Mouse (Mus musculus) stomach, postnatal 0 days (tissue): ENCODE data around the gene Sult1a1. TPM values are rescaled to one million over a fixed set of nuclear protein-coding genes. Genes with fewer than 3 reads are reported as not detected.

Source experiments
- ATAC-seq: fragments of 200-750 bp; cut with Nextera tagmentation; 2 replicates; pipeline ENCODE4 v1.8.0; 2017; ENCODE audit not compliant: low FRiP score, low TSS enrichment
- DNase-seq: peaks from one replicate; pipeline ENCODE4 v3.0.0-alpha.2; 2016; ENCODE audit warnings: low spot score
- H3K27ac ChIP-seq: fragments of 300-500 bp; sonication (generic); replicated peaks from 2 replicates; pipeline ENCODE4 v1.5.1; 2014; ENCODE audit warnings: mild to moderate bottlenecking, control low read depth
- H3K27me3 ChIP-seq: fragments of 300-500 bp; sonication (generic); 2 replicates; pipeline ENCODE4 v1.6.1; 2014; ENCODE audit warnings: low read length; ENCODE audit not compliant: control insufficient read depth, insufficient read depth
- H3K36me3 ChIP-seq: fragments of 300-500 bp; sonication (generic); 2 replicates; pipeline ENCODE4 v1.6.1; 2014; ENCODE audit warnings: low read length, mixed read lengths; ENCODE audit not compliant: control insufficient read depth, insufficient read depth
- H3K4me1 ChIP-seq: fragments of 300-500 bp; sonication (generic); replicated peaks from 2 replicates; pipeline ENCODE4 v1.6.1; 2014; ENCODE audit warnings: antibody characterized with exemption; ENCODE audit not compliant: control insufficient read depth, insufficient read depth
- H3K4me2 ChIP-seq: fragments of 300-500 bp; sonication (generic); replicated peaks from 2 replicates; pipeline ENCODE4 v1.6.1; 2014; ENCODE audit warnings: low read depth, mild to moderate bottlenecking, control low read depth, moderate library complexity
- H3K4me3 ChIP-seq: fragments of 300-500 bp; sonication (generic); 2 replicates; pipeline ENCODE4 v1.5.1; 2014; ENCODE audit warnings: low read depth, low read length, control low read depth
- H3K9ac ChIP-seq: fragments of 300-500 bp; sonication (generic); 2 replicates; pipeline ENCODE4 v1.6.1; 2014; ENCODE audit warnings: mild to moderate bottlenecking, low read length, control low read depth, mixed read lengths
- H3K9me3 ChIP-seq: fragments of 300-500 bp; sonication (generic); 2 replicates; pipeline ENCODE4 v1.6.1; 2016; ENCODE audit warnings: low read length; ENCODE audit not compliant: control insufficient read depth
- CTCF ChIP-seq: IDR thresholded peaks from 2 replicates; pipeline ENCODE4 v1.5.1; 2016; ENCODE audit warnings: antibody characterized with exemption, low read depth, mild to moderate bottlenecking, moderate library complexity
- EP300 ChIP-seq: optimal IDR thresholded peaks from 2 replicates; pipeline ENCODE3; 2016; ENCODE audit warnings: antibody characterized with exemption
- WGBS: fragments of 180-500 bp; shearing (Covaris S2); extraction: QIAGEN DNeasy Blood & Tissue Kit; methylation state at CpG from one replicate; pipeline ENCODE4 v1.1.7; 2014; 5-methylcytosine and 5-hydroxymethylcytosine counted together
- polyA plus RNA-seq: library from polyadenylated mRNA; unstranded; fragments of >200 nt; fragmentation: Nextera tagmentation; extraction: Ambion mirVana; gene quantifications from 2 replicates; pipeline ENCODE4 v1.2.1, GENCODE M21; 2015

Sult1a1 gene
- polyA plus RNA-seq, 1 experiment from 2014 or later, result 10.9 TPM

DNA sequence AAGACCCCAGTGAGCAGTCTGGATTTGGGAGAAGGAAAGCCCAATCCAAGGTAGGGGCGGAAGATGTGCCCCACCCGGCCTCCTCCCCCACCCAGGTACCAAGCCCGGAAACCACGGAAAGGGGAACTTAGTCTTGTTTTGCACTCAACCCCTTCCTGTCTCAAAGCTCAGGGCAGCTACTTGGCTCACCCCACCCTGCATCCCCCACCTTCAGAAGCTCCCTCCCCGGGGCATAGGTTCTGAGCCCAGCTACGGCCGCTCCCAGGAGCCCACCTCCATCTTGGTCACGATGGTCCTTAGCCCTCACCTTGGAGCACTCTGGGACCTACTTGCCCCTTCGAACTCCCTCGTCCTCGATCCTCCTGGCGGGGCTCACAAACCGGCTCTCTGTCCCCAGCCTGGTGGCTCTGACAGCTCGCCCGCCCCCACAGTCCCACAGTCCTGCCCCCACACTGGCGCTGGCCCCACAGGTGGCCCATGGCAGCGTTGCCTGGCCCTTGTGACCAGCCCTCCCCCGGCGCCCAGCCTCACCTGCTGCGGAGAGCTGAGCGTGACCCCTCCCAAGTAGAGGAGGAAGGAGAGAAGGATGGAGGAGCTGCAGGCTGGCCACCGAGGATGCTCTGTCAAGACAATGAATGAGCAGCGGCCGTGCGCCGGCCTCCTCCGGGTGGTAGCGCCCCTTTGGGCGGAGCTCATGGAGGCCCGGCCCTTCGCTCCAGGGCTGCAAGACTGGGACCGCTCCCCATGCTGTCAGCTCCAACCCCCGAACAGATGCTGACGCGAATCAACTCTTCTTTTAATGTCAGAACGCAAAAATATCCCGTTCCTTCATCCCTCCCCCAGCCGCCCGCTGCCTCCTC is 28.1 kb upstream of the Sult1a1 start:
- Histone ChIP-seq H3K4me3 (peak overlapping the region; percentile 31), H3K27ac (no peak overlapping the region), H3K27me3 (no peaks in the 10 kb centered on the region), H3K9me3 (no peaks in the 10 kb centered on the region), H3K4me2 (peak overlapping the region; percentile 65), H3K36me3 (no peaks in the 10 kb centered on the region), H3K4me1 (no peaks in the 10 kb centered on the region), H3K9ac (peak overlapping the region; percentile 18)
- ATAC-seq (peak; percentile 50; the same call in 1 of the 2 replicates), DNase-seq (peak; percentile 72)
- TF ChIP-seq CTCF, result no peak; the same call in 1 of the 2 replicates
- TF ChIP-seq EP300, result no peak
- 4% methylated on average over 38 of the region's 39 CpGs for WGBS

DNA sequence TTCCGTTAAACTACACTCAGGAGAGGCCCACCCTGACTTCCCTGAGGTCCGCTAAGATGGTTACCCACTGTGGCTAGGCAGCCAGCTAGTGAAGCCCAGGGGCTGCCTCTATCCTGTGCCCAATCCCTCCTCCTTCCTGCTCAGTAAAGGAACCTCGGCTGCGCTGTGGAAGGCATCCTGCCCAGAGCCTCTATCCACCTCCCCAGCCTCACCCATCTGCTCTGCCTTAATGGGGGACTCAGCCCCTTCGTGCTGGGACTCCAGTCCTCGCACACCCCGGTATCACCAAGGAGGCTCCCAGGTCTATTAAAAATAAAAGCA is 27.5 kb upstream of the Sult1a1 start:
- Histone ChIP-seq H3K9me3 (no peaks in the 10 kb centered on the region), H3K27ac (no peak overlapping the region), H3K4me3 (peak overlapping the region; percentile 2; the same call in 1 of the 2 replicates), H3K9ac (no peak overlapping the region), H3K4me1 (no peaks in the 10 kb centered on the region), H3K36me3 (no peaks in the 10 kb centered on the region), H3K27me3 (no peaks in the 10 kb centered on the region), H3K4me2 (no peak overlapping the region)
- DNase-seq (no peak), ATAC-seq (no peak)
- TF ChIP-seq EP300, result no peak
- TF ChIP-seq CTCF, result no peak
- WGBS, result 23% methylated on average over 7 of the region's 7 CpGs

DNA sequence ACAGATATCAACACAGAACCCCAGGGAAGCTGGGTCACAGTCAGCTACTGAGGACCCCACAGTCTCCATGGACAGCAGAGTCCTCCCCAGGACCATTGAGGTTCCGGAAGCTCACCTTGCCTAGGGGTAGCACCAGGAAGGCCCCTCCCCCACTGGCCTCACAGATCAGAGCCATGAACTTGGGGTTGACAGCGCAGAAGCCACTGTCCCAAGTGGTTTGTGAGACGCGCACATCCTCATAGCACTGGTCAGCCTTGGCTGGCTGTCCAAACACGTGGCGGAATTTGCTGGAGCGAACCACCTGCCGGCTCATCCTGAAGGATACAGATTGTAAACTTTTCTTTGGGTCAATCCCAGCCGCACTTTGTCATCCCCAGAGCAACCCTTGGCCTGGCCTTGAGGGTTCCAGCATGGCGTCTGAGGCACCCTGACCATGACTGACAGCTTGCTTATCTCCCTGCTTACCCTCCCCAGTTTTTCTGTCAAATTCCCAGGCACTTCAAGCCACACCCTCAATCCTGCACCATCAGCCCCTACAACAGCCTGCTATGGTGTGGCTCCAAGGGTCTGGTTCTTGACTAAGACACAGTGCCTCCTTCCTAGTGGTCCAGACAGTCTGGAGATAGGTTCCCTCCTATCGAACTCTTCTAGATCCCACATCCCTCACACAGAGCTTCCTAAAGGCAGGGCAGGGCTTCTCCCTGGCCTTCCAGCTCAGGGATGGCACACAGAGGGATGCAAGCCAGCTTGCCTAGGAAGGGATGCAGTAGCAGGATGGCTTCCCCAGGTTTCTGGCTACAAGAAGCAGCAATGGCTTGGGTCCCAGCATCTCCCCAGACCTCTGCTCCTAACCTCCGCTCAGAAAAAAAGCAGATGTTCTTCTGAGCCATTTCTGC is 26.9 kb upstream of the Sult1a1 start:
- no peak for TF ChIP-seq CTCF
- TF ChIP-seq EP300, result no peak
- Histone ChIP-seq H3K36me3 (no peaks in the 10 kb centered on the region), H3K27ac (no peak overlapping the region), H3K9ac (peak overlapping the region; percentile 13; the same call in 1 of the 2 replicates), H3K9me3 (no peaks in the 10 kb centered on the region), H3K4me1 (no peaks in the 10 kb centered on the region), H3K4me3 (0 out of 2 replicates have a peak overlapping the region, but pooled peaks have one; percentile 2), H3K4me2 (0 out of 2 replicates have a peak overlapping the region, but pooled peaks have one; percentile 27), H3K27me3 (no peaks in the 10 kb centered on the region)
- 73% methylated on average over 12 of the region's 12 CpGs for WGBS
- DNase-seq (no peak), ATAC-seq (no peak)

DNA sequence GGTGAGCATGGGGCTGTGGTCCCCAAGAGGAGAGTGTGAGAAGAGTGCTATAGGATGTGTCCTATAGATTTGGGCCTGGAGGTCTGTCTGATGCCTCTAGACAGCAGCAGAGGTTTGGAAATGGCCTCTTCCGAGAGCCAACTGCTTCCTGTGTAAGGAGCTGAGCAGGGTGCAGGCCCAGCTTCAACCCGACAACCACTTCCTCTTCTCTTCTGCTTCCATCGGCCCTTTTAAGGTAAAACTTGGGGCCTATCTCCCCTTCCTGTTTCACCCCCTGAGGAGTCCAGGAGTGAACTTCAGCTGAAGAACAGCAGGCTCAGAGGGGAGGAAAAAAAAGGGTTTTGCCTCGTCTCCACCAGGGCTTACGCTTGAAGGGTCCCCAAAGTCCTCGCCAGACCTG is 26.1 kb upstream of the Sult1a1 start:
- Histone ChIP-seq H3K9me3 (no peaks in the 10 kb centered on the region), H3K4me3 (no peak overlapping the region), H3K36me3 (no peaks in the 10 kb centered on the region), H3K4me2 (no peak overlapping the region), H3K4me1 (no peaks in the 10 kb centered on the region), H3K9ac (no peak overlapping the region), H3K27ac (no peak overlapping the region), H3K27me3 (no peaks in the 10 kb centered on the region)
- TF ChIP-seq EP300 (no peak), CTCF (no peak)
- DNase-seq (no peak), ATAC-seq (no peak)
- WGBS, result 74% methylated on average over 6 of the region's 6 CpGs

DNA sequence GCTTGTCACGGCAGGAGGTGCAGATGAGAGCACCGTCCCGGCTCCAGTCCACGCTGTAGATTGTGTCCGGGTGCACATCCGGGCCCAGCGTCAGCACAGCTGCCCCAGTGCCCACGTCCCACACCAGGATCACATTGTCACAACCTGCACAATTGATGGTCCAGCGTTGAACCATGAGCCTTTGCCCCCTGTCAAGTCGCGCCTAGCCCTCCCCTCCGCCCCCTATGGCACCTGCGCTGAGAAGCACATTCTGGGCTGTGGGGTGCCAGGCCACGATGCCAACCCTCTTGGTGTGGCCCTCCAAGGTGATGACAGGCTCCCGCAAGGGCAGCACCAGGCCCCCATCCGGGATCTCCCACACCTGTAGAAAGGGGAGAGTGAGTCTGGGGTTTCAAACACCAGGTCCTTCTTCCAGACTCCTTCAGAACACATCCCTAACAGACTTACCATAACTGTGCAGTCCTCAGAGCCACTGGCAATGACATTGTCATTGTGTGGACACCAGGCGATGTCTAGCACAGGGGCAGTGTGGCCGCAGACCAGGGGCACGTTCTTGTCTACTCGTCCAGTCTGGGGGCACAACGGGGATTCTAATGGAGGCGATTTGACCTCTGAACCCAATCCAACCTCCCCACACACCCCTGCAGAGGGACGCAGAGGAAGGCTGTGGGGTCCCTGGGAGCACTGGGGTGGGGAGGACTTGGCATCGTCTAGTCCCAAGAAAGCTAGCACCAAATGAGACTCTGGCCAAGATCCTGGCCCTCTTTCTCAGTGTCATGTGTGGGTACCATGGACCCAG is 25.5 kb upstream of the Sult1a1 start:
- H3K4me1 ChIP-seq, result no peaks in the 10 kb centered on the region; the same call in 1 of the 2 replicates
- DNase-seq (no peak), ATAC-seq (no peak)
- no peak overlapping the region for H3K4me3 ChIP-seq
- WGBS, result 56% methylated on average over 24 of the region's 24 CpGs
- H3K36me3 ChIP-seq, result no peaks in the 10 kb centered on the region
- no peak overlapping the region for H3K27ac ChIP-seq
- no peaks in the 10 kb centered on the region for H3K9me3 ChIP-seq
- no peak for TF ChIP-seq CTCF
- no peak for TF ChIP-seq EP300
- H3K27me3 ChIP-seq, result no peaks in the 10 kb centered on the region
- peak overlapping the region; percentile 8; the same call in 1 of the 2 replicates for H3K9ac ChIP-seq
- no peak overlapping the region for H3K4me2 ChIP-seq
